Mouse (Mus musculus) 416B (cell line): Measurements from ENCODE around the gene Diras1.
"Not testable (repeated sequence)": the region's sequence is repeated elsewhere in the genome, so short reads cannot be mapped to it uniquely, and the experiment has no call there.

Source experiments
- DNase-seq: peaks from one replicate; pipeline ENCODE4 v3.0.0; 2011; ENCODE audit warnings: low read depth

The Diras1 gene

GRCm38 (mm10) chr10:81025639-81026275, at the start of gene Diras1:
Gene Diras1 (minus strand): TSS chr10:81025662.
- DNase-seq, result no peak

- DNase-seq, result no peak
Measured at GRCm38 (mm10) chr10:81073464-81073863, 48.0 kb upstream of the Diras1 start.

GRCm38 (mm10) chr10:81072290-81072689, 46.8 kb upstream of the Diras1 start:
- DNase-seq, result no peak

GRCm38 (mm10) chr10:81069836-81070235, 44.4 kb upstream of the Diras1 start, which contains the start of gene Thop1:
Gene Thop1 (plus strand): TSS chr10:81070035.
- peak; percentile 99 for DNase-seq

- no peak for DNase-seq
Measured at GRCm38 (mm10) chr10:81068706-81069105, 43.2 kb upstream of the Diras1 start.

- DNase-seq, result not testable (repeated sequence)
Measured at GRCm38 (mm10) chr10:81064519-81064918, 39.1 kb upstream of the Diras1 start.

- DNase-seq, result no peak
Measured at GRCm38 (mm10) chr10:81062710-81063109, 37.2 kb upstream of the Diras1 start.

GRCm38 (mm10) chr10:81059603-81060543, 34.4 kb upstream of the Diras1 start, which contains the start of gene Sgta:
Gene Sgta (minus strand): TSS chr10:81060181.
- DNase-seq, result peak; percentile 100

- DNase-seq, result no peak
Measured at GRCm38 (mm10) chr10:81058896-81059295, 33.4 kb upstream of the Diras1 start.

- no peak for DNase-seq
Measured at GRCm38 (mm10) chr10:81057406-81058130, 32.1 kb upstream of the Diras1 start.

GRCm38 (mm10) chr10:81055802-81056340, 30.4 kb upstream of the Diras1 start:
- DNase-seq, result not testable (repeated sequence)

GRCm38 (mm10) chr10:81055169-81055568, 29.7 kb upstream of the Diras1 start:
- DNase-seq, result no peak

- DNase-seq, result no peak
Measured at GRCm38 (mm10) chr10:81052577-81052976, 27.1 kb upstream of the Diras1 start.

- DNase-seq, result peak; percentile 61
Measured at GRCm38 (mm10) chr10:81051133-81051532, 25.7 kb upstream of the Diras1 start.

GRCm38 (mm10) chr10:81050645-81051044, 25.2 kb upstream of the Diras1 start:
- DNase-seq, result peak; percentile 57

GRCm38 (mm10) chr10:81045246-81045645, 19.8 kb upstream of the Diras1 start:
- DNase-seq, result not testable (repeated sequence)

- peak; percentile 76 for DNase-seq
Measured at GRCm38 (mm10) chr10:81041458-81042175, 16.2 kb upstream of the Diras1 start.

- peak; percentile 99 for DNase-seq
Measured at GRCm38 (mm10) chr10:81036988-81037580, 11.6 kb upstream of the Diras1 start, which contains the start of gene Slc39a3. Gene Slc39a3 (minus strand): TSS chr10:81037426.

GRCm38 (mm10) chr10:81036251-81036650, 10.8 kb upstream of the Diras1 start:
- peak; percentile 70 for DNase-seq

GRCm38 (mm10) chr10:81033586-81033985, 8.1 kb upstream of the Diras1 start:
- no peak for DNase-seq

- DNase-seq, result no peak
Measured at GRCm38 (mm10) chr10:81029031-81029430, 3.6 kb upstream of the Diras1 start.
